Mouse (Mus musculus): ENCODE measurements around the gene Palm. TPM values are rescaled to one million over a fixed set of nuclear protein-coding genes. Genes with fewer than 3 reads are reported as not detected.

Palm gene
- polyA plus RNA-seq, 1 experiment from 2014 or later = 132 TPM

- Histone ChIP-seq H3K4me2 (replicated peaks; ENCODE audit: low read depth, low read length) (peak overlapping the region; percentile 67), H3K9ac (ENCODE audit: low read depth, low read length) (peak overlapping the region; percentile 89), H3K9me3 (ENCODE audit: control insufficient read depth, low read length) (no peaks in the 10 kb centered on the region), H3K27ac (ENCODE audit: low read depth, low read length) (peak overlapping the region; percentile 100), H3K4me1 (replicated peaks; ENCODE audit: control insufficient read depth, insufficient read depth, low read length) (peaks cover 26% of the 10 kb centered on the region), H3K4me3 (ENCODE audit: low read depth, low read length) (peak overlapping the region; percentile 100), H3K27me3 (ENCODE audit: control insufficient read depth, insufficient read depth, low read length) (no peaks in the 10 kb centered on the region), H3K36me3 (ENCODE audit: control insufficient read depth, insufficient read depth, low read length) (0 out of 2 replicates have a peak, but pooled peaks cover 2% of the 10 kb centered on the region)
- 65% methylated on average over 9 of the region's 9 CpGs for WGBS
- no peak for DNase-seq (ENCODE audit: low spot score)
- ATAC-seq (ENCODE audit: low FRiP score) = no peak
Observed at GRCm38 (mm10) chr10:79852107-79852789, 58.9 kb downstream of the Palm start.

- DNase-seq (ENCODE audit: low spot score) (no peak), ATAC-seq (ENCODE audit: low FRiP score) (no peak)
- Histone ChIP-seq H3K9me3 (ENCODE audit: control insufficient read depth, low read length) (no peaks in the 10 kb centered on the region), H3K4me3 (ENCODE audit: low read depth, low read length) (peak overlapping the region; percentile 100), H3K4me2 (replicated peaks; ENCODE audit: low read depth, low read length) (peak overlapping the region; percentile 67), H3K4me1 (replicated peaks; ENCODE audit: control insufficient read depth, insufficient read depth, low read length) (peaks cover 32% of the 10 kb centered on the region), H3K27me3 (ENCODE audit: control insufficient read depth, insufficient read depth, low read length) (no peaks in the 10 kb centered on the region), H3K36me3 (ENCODE audit: control insufficient read depth, insufficient read depth, low read length) (0 out of 2 replicates have a peak, but pooled peaks cover 2% of the 10 kb centered on the region), H3K9ac (ENCODE audit: low read depth, low read length) (peak overlapping the region; percentile 89), H3K27ac (ENCODE audit: low read depth, low read length) (peak overlapping the region; percentile 100)
- WGBS = 35% methylated on average over 8 of the region's 8 CpGs
Observed at GRCm38 (mm10) chr10:79852827-79853226, 59.5 kb downstream of the Palm start.

GRCm38 (mm10) chr10:79853392-79853791 lies 60.0 kb downstream of the Palm start:
- 1% methylated on average over 15 of the region's 15 CpGs for WGBS
- H3K4me3 ChIP-seq (ENCODE audit: low read depth, low read length) = peak overlapping the region; percentile 100
- DNase-seq (ENCODE audit: low spot score) (peak; percentile 77), ATAC-seq (ENCODE audit: low FRiP score) (0 out of 2 replicates have a peak, but pooled peaks have one; percentile 20)
- peaks cover 37% of the 10 kb centered on the region for H3K4me1 ChIP-seq (replicated peaks; ENCODE audit: control insufficient read depth, insufficient read depth, low read length)
- H3K36me3 ChIP-seq (ENCODE audit: control insufficient read depth, insufficient read depth, low read length) = 0 out of 2 replicates have a peak, but pooled peaks cover 2% of the 10 kb centered on the region
- peak overlapping the region; percentile 89 for H3K9ac ChIP-seq (ENCODE audit: low read depth, low read length)
- no peaks in the 10 kb centered on the region for H3K9me3 ChIP-seq (ENCODE audit: control insufficient read depth, low read length)
- H3K27ac ChIP-seq (ENCODE audit: low read depth, low read length) = peak overlapping the region; percentile 100
- no peaks in the 10 kb centered on the region for H3K27me3 ChIP-seq (ENCODE audit: control insufficient read depth, insufficient read depth, low read length)
- peak overlapping the region; percentile 67 for H3K4me2 ChIP-seq (replicated peaks; ENCODE audit: low read depth, low read length)

GRCm38 (mm10) chr10:79853860-79854795 lies 60.8 kb downstream of the Palm start, which contains the start of gene Ptbp1:
Gene Ptbp1, plus strand, starts transcription at chr10:79854427.
- Histone ChIP-seq H3K27me3 (ENCODE audit: control insufficient read depth, insufficient read depth, low read length) (no peaks in the 10 kb centered on the region), H3K4me3 (ENCODE audit: low read depth, low read length) (peak within 1 kb of the TSS; percentile 100), H3K4me1 (replicated peaks; ENCODE audit: control insufficient read depth, insufficient read depth, low read length) (peaks cover 38% of the 10 kb centered on the region), H3K4me2 (replicated peaks; ENCODE audit: low read depth, low read length) (peak within 1 kb of the TSS; percentile 99), H3K9me3 (ENCODE audit: control insufficient read depth, low read length) (no peaks in the 10 kb centered on the region), H3K27ac (ENCODE audit: low read depth, low read length) (peak within 1 kb of the TSS; percentile 100), H3K36me3 (ENCODE audit: control insufficient read depth, insufficient read depth, low read length) (peaks cover 2% of the 10 kb centered on the region; the same call in 1 of the 2 replicates), H3K9ac (ENCODE audit: low read depth, low read length) (peak within 1 kb of the TSS; percentile 96)
- WGBS = under 1% methylated on average over 73 of the region's 75 CpGs
- DNase-seq (ENCODE audit: low spot score) = peak; percentile 100
- peak; percentile 93 for ATAC-seq (ENCODE audit: low FRiP score)

- DNase-seq (ENCODE audit: low spot score) = peak; percentile 87
- 2% methylated on average over 81 of the region's 83 CpGs for WGBS
- peak; percentile 56 for ATAC-seq (ENCODE audit: low FRiP score)
- Histone ChIP-seq H3K27me3 (ENCODE audit: control insufficient read depth, insufficient read depth, low read length) (no peaks in the 10 kb centered on the region), H3K9ac (ENCODE audit: low read depth, low read length) (peak overlapping the region; percentile 96), H3K4me2 (replicated peaks; ENCODE audit: low read depth, low read length) (peak overlapping the region; percentile 99), H3K36me3 (ENCODE audit: control insufficient read depth, insufficient read depth, low read length) (peaks cover 7% of the 10 kb centered on the region), H3K27ac (ENCODE audit: low read depth, low read length) (peak overlapping the region; percentile 100), H3K9me3 (ENCODE audit: control insufficient read depth, low read length) (no peaks in the 10 kb centered on the region), H3K4me3 (ENCODE audit: low read depth, low read length) (peak overlapping the region; percentile 100), H3K4me1 (replicated peaks; ENCODE audit: control insufficient read depth, insufficient read depth, low read length) (peaks cover 38% of the 10 kb centered on the region)
Observed at GRCm38 (mm10) chr10:79854801-79855541, 61.6 kb downstream of the Palm start.

GRCm38 (mm10) chr10:79855558-79856184 lies 62.3 kb downstream of the Palm start:
- Histone ChIP-seq H3K4me3 (ENCODE audit: low read depth, low read length) (peak overlapping the region; percentile 100), H3K9me3 (ENCODE audit: control insufficient read depth, low read length) (no peaks in the 10 kb centered on the region), H3K36me3 (ENCODE audit: control insufficient read depth, insufficient read depth, low read length) (peaks cover 14% of the 10 kb centered on the region), H3K4me1 (replicated peaks; ENCODE audit: control insufficient read depth, insufficient read depth, low read length) (peaks cover 38% of the 10 kb centered on the region), H3K4me2 (replicated peaks; ENCODE audit: low read depth, low read length) (peak overlapping the region; percentile 99), H3K27ac (ENCODE audit: low read depth, low read length) (0 out of 2 replicates have a peak overlapping the region, but pooled peaks have one; percentile 100), H3K27me3 (ENCODE audit: control insufficient read depth, insufficient read depth, low read length) (no peaks in the 10 kb centered on the region), H3K9ac (ENCODE audit: low read depth, low read length) (peak overlapping the region; percentile 96)
- no peak for ATAC-seq (ENCODE audit: low FRiP score)
- DNase-seq (ENCODE audit: low spot score) = peak; percentile 30
- 4% methylated on average over 10 of the region's 10 CpGs for WGBS

GRCm38 (mm10) chr10:79856280-79856679 lies 62.9 kb downstream of the Palm start:
- no peak for ATAC-seq (ENCODE audit: low FRiP score)
- H3K36me3 ChIP-seq (ENCODE audit: control insufficient read depth, insufficient read depth, low read length) = peaks cover 20% of the 10 kb centered on the region
- H3K27me3 ChIP-seq (ENCODE audit: control insufficient read depth, insufficient read depth, low read length) = no peaks in the 10 kb centered on the region
- peak overlapping the region; percentile 96 for H3K9ac ChIP-seq (ENCODE audit: low read depth, low read length)
- H3K4me1 ChIP-seq (replicated peaks; ENCODE audit: control insufficient read depth, insufficient read depth, low read length) = peaks cover 38% of the 10 kb centered on the region
- no peaks in the 10 kb centered on the region for H3K9me3 ChIP-seq (ENCODE audit: control insufficient read depth, low read length)
- no peak overlapping the region for H3K27ac ChIP-seq (ENCODE audit: low read depth, low read length)
- DNase-seq (ENCODE audit: low spot score) = no peak
- 56% methylated on average over 6 of the region's 6 CpGs for WGBS
- peak overlapping the region; percentile 99 for H3K4me2 ChIP-seq (replicated peaks; ENCODE audit: low read depth, low read length)
- H3K4me3 ChIP-seq (ENCODE audit: low read depth, low read length) = peak overlapping the region; percentile 100
